In the genomic region with DNA sequence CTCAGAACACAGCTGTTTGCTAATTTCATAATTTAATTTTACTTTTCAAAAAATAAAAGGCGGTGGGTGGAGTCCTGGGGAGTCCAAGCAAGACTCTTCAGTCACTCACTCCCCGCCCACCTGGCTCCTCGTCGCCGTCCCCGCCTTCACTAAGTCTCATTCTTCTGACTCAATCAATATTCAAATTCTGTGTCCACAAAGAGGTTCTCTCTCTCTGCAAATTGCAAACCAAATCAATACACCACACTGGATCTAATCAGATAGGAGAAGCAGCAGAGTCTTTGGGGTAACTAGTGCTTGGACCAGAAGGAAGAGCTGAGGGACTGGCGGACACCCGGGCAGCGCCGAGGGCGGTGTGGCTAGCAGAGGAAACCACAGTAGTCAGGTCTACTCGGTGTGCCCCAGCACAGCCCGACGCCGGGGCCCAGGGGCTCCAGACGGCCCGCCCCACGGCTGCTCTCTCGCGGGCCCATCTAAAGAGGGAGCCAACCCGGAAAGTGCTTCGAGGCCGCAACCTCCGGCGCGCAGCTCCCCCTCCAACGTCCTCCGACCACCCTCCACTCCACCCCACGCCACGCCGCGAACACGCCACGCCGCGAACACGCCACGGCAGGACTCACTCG, we compare ENCODE assay signal across 8 mouse cellular contexts. TPM values are rescaled to one million over a fixed set of nuclear protein-coding genes. Genes with fewer than 3 reads are reported as not detected.
DNase-seq lines count a peak whose midpoint lies in the region; ATAC-seq lines count a peak whose summit lies in the region.

No protein-coding gene starts in this region.

- 0 out of 2 replicates have a peak, but pooled peaks cover 5% of the 10 kb centered on the region for H3K27me3 ChIP-seq in hindbrain, embryonic 14.5 days (ENCODE audit: control insufficient read depth, insufficient read depth, low read length)
- H3K27me3 ChIP-seq in midbrain, embryonic 10.5 days (ENCODE audit: low read depth, poor library complexity, severe bottlenecking): 0 out of 2 replicates have a peak, but pooled peaks cover 4% of the 10 kb centered on the region

- no peaks in the 10 kb centered on the region for H3K9me3 ChIP-seq in hindbrain, embryonic 14.5 days (ENCODE audit: control insufficient read depth, low read length)
- no peaks in the 10 kb centered on the region for H3K9me3 ChIP-seq in midbrain, embryonic 10.5 days (replicated peaks)

- H3K4me2 ChIP-seq in hindbrain, embryonic 14.5 days (replicated peaks): peak overlapping the region; percentile 90

- H3K27ac ChIP-seq in brown adipose tissue, adult 24 weeks (replicated peaks; ENCODE audit: low read depth, low read length): peak overlapping the region; percentile 87
- peak overlapping the region; percentile 72 for H3K27ac ChIP-seq in hindbrain, embryonic 14.5 days
- H3K27ac ChIP-seq in midbrain, embryonic 10.5 days (replicated peaks): peak overlapping the region; percentile 92

- DNase-seq in cerebellum, adult 9-11 months: peak; percentile 39
- no peak for DNase-seq in cerebellum, postnatal 4 days (ENCODE audit: low spot score in 2 of 2)
- DNase-seq in 416B (ENCODE audit: low read depth): peak; percentile 53
- DNase-seq in hindbrain, embryonic 14.5 days (ENCODE audit: low spot score): no peak
- DNase-seq in midbrain, embryonic 10.5 days (ENCODE audit: low spot score): no peak
- DNase-seq in T-cell, adult 2 months (ENCODE audit: low spot score): no peak
- no peak for DNase-seq in layer of hippocampus, postnatal 36 days

- peak overlapping the region; percentile 86 for H3K9ac ChIP-seq in hindbrain, embryonic 14.5 days

- under 1% methylated on average over 39 of the region's 39 CpGs for WGBS in hindbrain, embryonic 14.5 days
- WGBS in midbrain, embryonic 10.5 days: under 1% methylated on average over 39 of the region's 39 CpGs

- ATAC-seq in hindbrain, embryonic 14.5 days (ENCODE audit: low FRiP score): peak; percentile 87

- H3K4me3 ChIP-seq in brown adipose tissue, adult 24 weeks (ENCODE audit: insufficient read depth, low read depth, low read length): peak overlapping the region; percentile 99
- peak overlapping the region; percentile 97 for H3K4me3 ChIP-seq in hindbrain, embryonic 14.5 days (replicated peaks; ENCODE audit: low read length)
- peak overlapping the region; percentile 96 for H3K4me3 ChIP-seq in midbrain, embryonic 10.5 days

- H3K4me1 ChIP-seq in brown adipose tissue, adult 24 weeks (ENCODE audit: control insufficient read depth, insufficient read depth, insufficient read length, low read length): no peaks in the 10 kb centered on the region
- no peaks in the 10 kb centered on the region for H3K4me1 ChIP-seq in hindbrain, embryonic 14.5 days (replicated peaks; ENCODE audit: control insufficient read depth, insufficient read depth, low read length)
- 0 out of 2 replicates have a peak, but pooled peaks cover 4% of the 10 kb centered on the region for H3K4me1 ChIP-seq in midbrain, embryonic 10.5 days

- H3K36me3 ChIP-seq in hindbrain, embryonic 14.5 days (replicated peaks; ENCODE audit: control insufficient read depth, insufficient read depth): peaks cover 27% of the 10 kb centered on the region
- peaks cover 37% of the 10 kb centered on the region for H3K36me3 ChIP-seq in midbrain, embryonic 10.5 days

RNA-seq across cellular contexts. Expression of gene Smu1, which starts 0.5 kb away (rescaled TPM):
- polyA plus RNA-seq in brown adipose tissue, adult 24 weeks (2012; ENCODE audit: insufficient read depth, insufficient read length, missing spikeins): 35.8 and 42.9 TPM in 2 replicates
- 120 and 122 TPM in 2 replicates for polyA plus RNA-seq in hindbrain, embryonic 14.5 days (2014; fragmentation: Nextera tagmentation; extraction: Ambion mirVana)
- 197 and 199 TPM in 2 replicates for polyA plus RNA-seq in midbrain, embryonic 10.5 days (2016; fragmentation: Nextera tagmentation; extraction: Ambion mirVana)
- 10 to 100 TPM; 51.4 to 55.3 TPM for total RNA-seq in layer of hippocampus, postnatal 36 days (2021)

RNA-seq across cellular contexts. Expression of gene Dnaja1, which starts 35.3 kb away (rescaled TPM):
- polyA plus RNA-seq in brown adipose tissue, adult 24 weeks (2012; ENCODE audit: insufficient read depth, insufficient read length, missing spikeins): 160 and 462 TPM in 2 replicates
- polyA plus RNA-seq in hindbrain, embryonic 14.5 days (2014; fragmentation: Nextera tagmentation; extraction: Ambion mirVana): 635 and 648 TPM in 2 replicates
- 617 and 620 TPM in 2 replicates for polyA plus RNA-seq in midbrain, embryonic 10.5 days (2016; fragmentation: Nextera tagmentation; extraction: Ambion mirVana)
- 100 to 1,000 TPM; 368 to 372 TPM for total RNA-seq in layer of hippocampus, postnatal 36 days (2021)

RNA-seq across cellular contexts. Expression of gene Aptx, which starts 54.3 kb away (rescaled TPM):
- polyA plus RNA-seq in brown adipose tissue, adult 24 weeks (2012; ENCODE audit: insufficient read depth, insufficient read length, missing spikeins): 22.9 and 23.2 TPM in 2 replicates
- 40.3 and 42.1 TPM in 2 replicates for polyA plus RNA-seq in hindbrain, embryonic 14.5 days (2014; fragmentation: Nextera tagmentation; extraction: Ambion mirVana)
- 37.8 and 49.9 TPM in 2 replicates for polyA plus RNA-seq in midbrain, embryonic 10.5 days (2016; fragmentation: Nextera tagmentation; extraction: Ambion mirVana)
- 10 to 100 TPM; 23.4 to 28.7 TPM for total RNA-seq in layer of hippocampus, postnatal 36 days (2021)

Comparison
In these comparisons a context has a peak if more than half of its experiments do, and no peak if none do; other contexts are left out.
1. DNase-seq: peak in cerebellum, adult 9-11 months (single experiment) and 416B (single experiment); none in cerebellum, postnatal 4 days (0 of 2), hindbrain, embryonic 14.5 days (single experiment), midbrain, embryonic 10.5 days (single experiment), T-cell, adult 2 months (single experiment) and layer of hippocampus, postnatal 36 days (0 of 2).
2. Peak in every context shown above with its lines, with median percentiles within 50 percentile points of each other: H3K27ac ChIP-seq and H3K4me3 ChIP-seq.